Mouse (Mus musculus) mouse trophoblast stem cell (cell line): ENCODE measurements around the gene Lax1.

Experiments
- in situ Hi-C, 2 experiments: fragments of 300-500 bp; cut with MseI, MboI; formaldehyde crosslinking; loops; 2 replicates in 1 of 2; 3 replicates in 1 of 2; pipeline ENCODE4 v1.15.1; 2025

Gene Lax1

DNA sequence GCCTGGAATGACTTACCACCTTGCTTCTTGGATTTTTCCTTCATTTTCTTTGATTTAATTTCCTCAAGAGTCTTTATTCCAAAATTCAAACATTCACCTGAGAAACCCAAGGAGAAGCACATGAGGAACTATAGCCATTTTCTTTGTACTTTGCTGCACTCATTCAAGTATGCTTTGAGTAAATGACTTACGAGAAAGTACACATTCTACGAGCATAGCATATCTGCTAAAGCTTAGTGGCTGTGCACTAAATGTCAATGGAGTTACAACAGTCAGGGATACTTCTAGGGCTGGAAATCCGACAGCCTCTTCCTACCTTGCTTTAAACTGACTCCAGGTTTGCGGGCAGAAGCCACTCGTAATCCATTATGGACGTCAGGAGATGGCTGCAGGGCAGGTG is 51.4 kb downstream of the Lax1 start:
- in situ Hi-C loops = no loop called here

- in situ Hi-C loops = no loop called here
Observed at GRCm38 (mm10) chr1:133632168-133632567, 57.7 kb downstream of the Lax1 start.
